Mouse (Mus musculus) right cerebral cortex, postnatal 25 days (tissue): ENCODE measurements at regions not wholly inside any gene's neighbourhood (a gene's known extent, or its start where the extent isn't known, plus 50 kb on each side); places are given as distances from the start of the nearest gene placed in this dataset.

Experiments used
- DNase-seq: peaks from one replicate; pipeline ENCODE4 v3.0.0; 2022

GRCm38 (mm10) chr6:49999365-49999764, 110.7 kb upstream of the Mpp6 start:
- no peak for DNase-seq

GRCm38 (mm10) chr6:50008074-50008473, 102.0 kb upstream of the Mpp6 start:
- DNase-seq = no peak

DNA sequence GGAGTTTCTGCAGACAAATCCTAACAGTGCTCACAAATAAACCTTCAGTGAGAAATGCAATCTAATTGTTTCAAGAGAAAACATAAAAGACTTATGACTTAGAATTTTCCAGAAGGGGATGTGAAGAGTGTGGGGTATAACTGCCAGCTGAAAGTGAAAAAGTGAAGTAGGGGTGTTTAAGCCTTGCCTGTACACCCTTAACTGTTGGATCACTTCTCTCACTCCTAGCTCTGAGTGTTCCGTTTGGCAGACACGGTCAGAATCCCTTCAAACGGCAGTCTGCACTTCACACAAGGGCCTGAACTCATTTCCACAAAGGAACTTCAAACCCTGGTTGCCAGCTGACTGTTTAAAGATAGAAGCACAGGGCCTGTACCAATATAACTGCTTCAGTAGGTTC, 101.2 kb upstream of the Mpp6 start:
- no peak for DNase-seq

DNA sequence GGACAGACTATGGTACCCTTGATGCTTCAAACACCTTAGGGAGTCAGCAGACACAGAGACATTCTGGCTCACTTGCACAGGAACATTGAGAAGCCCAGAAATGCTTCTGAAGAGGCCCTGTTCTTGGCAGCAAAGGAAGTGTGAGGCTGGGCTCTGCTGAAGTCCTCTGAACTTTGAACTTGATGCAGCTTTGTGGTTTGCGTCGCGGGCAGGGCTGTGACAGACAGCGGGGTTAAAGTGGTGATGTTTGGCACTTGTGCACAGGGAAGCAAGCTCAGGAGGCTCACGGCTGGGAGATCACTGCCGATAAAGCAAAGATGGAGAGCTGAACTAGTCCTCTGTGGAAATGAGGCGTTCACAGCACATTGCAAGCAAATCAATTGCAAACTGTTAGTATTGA, 100.7 kb upstream of the Mpp6 start:
- DNase-seq = no peak

DNA sequence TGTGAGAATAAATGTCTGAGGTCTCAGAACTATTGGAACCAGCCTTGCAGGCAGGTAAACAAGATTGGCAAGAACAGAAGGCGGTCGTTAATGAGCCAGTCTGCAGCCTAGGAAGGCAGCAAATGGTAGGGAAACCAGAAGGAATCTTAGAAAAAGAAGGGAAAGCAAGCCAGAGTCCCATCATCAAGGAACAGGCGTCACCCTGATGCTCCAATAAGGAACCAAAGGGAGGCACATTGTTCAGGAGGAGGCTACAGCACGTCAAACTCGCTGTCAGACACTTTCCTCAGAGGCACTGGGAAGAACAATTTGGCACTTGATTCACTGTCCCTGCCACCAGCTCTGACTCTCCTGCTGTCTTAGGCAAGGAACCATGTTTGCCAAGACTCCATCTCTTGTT, 100.2 kb upstream of the Mpp6 start:
- no peak for DNase-seq

DNA sequence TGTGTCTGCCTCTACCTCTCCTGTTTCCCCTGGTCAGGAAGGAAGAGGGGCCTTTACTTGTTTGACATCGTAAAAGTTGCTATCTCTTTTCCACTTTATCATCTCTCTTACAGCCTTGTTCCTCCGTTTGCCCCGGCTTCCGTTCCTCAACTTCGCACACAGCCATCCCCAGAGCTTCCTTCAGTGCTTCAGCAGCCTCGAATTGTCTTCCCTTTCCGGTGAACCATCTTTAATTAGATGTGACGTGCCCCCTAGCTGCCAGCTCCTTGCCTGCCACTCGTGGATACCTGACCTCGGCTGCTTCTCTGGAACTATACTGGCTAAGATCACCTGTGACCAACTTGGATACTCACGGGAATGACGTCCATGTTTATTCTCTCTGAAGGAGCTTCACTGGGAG, 99.0 kb upstream of the Mpp6 start:
- DNase-seq = no peak

DNA sequence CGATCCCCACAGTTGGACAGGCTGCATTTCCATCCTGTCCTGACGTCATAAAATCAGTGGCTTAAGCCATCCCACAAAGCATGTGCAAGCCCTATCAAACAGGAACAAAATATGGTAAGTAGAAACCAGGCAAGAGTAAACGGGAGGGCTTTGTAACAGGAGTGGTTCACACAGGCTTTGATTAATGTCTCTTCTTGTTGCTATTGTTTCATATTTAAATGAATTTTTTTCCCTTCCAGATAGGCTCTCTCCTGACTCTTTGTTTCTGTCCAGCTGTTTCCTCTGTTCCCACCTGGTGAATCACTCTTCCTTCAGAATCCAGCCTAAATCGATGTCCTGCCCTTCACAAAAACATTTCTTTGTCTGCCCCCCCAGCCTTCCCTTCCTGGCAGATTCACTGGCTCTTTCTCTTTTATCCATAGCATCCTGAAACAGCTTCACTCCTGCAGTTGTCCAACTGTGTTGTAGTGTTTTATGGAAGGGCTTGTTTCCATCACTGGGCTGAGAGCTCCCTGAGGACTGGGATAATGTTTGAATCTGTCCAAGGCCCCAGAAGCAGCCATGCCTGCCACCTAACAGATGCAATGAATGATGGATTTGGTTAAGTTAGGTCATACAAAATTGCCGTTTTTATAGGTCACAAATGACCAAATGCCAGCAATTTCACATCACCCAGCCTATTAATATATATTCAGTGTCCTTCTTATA, 98.1 kb upstream of the Mpp6 start:
- DNase-seq = no peak

DNA sequence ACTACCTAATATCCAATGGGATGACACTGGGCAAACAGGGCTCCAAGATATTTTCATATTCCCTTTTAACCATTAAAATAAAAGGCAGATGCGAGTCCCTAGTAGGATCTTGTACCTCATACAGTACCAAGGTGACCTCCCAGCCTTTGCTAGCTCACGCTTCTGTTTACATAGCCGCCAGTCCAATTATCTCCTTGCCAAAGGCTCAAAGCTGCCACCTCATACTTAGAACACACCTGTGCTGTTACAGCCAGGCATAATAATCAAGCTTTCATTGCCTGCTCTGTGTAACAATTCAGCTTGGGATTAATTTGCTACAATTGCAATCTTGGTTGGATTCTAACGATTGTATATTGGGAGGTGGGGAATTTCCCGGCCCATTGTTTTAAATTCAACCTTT, 97.0 kb upstream of the Mpp6 start:
- DNase-seq = no peak

- DNase-seq = no peak
These were observed 96.2 kb upstream of the Mpp6 start for GRCm38 (mm10) chr6:50013842-50014241.

GRCm38 (mm10) chr6:50027981-50028380, 82.1 kb upstream of the Mpp6 start:
- DNase-seq = no peak

GRCm38 (mm10) chr6:50029895-50030515, 80.0 kb upstream of the Mpp6 start:
- no peak for DNase-seq

DNA sequence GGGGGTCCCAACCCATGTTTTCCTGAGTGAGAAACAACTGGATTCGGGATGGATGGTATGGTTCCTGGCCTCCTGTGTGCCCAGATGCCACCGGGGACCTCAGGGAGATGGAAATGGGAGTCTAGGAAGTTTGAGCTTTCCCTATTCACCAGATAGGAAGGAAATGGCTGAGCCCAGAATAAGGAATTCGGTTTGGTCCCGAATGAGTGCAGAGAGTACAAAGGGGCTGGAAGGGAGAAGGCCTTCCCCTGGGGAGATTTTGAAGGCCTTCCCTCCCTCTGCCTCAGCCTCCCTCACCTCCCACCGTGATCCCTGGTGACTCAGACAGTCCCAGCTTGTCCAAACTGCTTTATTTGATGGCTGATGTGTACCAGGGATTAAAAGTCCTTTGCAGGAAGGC, 78.7 kb upstream of the Mpp6 start:
- DNase-seq = no peak

GRCm38 (mm10) chr6:50032894-50033595, 77.0 kb upstream of the Mpp6 start:
- DNase-seq = no peak

DNA sequence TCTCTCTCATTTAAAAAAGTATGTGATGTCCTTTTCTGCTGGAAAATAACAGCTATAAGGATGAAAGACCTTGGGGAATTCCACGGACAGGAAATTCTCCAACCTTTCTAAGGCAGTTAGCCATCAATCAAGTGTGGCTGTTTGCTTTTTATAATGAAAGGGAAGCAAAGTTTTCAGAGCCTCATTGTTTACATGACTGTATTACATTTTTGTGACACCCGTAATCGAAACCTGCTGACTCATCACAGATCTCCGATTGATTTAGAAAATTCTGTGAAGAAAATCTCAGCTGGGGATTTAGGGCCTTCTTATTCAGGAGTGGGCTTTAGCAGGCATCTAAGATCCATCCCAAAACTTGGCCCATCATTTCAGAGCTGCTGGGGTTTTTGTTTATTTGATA, 72.4 kb upstream of the Mpp6 start:
- no peak for DNase-seq

GRCm38 (mm10) chr6:50038369-50038768, 71.7 kb upstream of the Mpp6 start:
- no peak for DNase-seq

GRCm38 (mm10) chr6:50041044-50041443, 69.0 kb upstream of the Mpp6 start:
- no peak for DNase-seq

DNA sequence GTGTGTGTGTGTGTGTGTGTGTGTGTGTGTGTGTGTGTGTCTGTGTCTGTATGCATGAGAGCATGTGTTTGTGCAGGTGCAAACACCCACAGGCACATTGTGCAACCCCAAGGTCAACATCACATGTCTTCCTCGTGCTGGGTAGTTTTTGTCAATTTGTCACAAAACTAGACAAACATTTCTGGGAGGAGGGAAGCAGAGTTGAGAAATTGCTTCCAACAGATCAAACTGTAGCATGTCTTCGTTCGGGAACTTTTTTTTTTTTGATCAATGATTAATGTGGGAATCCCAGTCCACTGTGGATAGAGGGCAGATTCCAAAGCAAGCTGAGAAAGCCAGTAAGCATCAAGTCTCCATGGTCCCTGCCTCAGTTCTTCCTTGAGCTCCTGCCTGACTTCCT, 67.9 kb upstream of the Mpp6 start:
- no peak for DNase-seq

DNA sequence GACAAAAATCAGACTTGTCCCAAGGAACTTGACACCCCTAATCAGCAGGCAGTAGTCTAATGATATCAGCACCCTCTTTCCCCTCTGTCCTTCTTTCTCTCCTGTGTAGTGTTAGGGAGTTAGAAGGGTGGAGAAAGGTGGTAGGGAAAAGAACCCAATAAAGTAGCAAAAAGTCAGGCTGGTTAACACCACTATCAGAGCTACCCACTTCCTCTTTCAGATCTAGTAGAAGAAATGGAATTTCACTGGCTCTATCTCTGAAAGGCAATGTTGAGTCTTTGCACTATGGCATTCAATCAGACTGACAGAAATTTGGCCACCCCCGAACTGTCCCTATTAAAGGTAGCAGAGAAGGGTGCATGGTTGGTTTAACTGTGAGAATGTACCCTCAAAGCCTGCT, 65.9 kb upstream of the Mpp6 start:
- no peak for DNase-seq

DNA sequence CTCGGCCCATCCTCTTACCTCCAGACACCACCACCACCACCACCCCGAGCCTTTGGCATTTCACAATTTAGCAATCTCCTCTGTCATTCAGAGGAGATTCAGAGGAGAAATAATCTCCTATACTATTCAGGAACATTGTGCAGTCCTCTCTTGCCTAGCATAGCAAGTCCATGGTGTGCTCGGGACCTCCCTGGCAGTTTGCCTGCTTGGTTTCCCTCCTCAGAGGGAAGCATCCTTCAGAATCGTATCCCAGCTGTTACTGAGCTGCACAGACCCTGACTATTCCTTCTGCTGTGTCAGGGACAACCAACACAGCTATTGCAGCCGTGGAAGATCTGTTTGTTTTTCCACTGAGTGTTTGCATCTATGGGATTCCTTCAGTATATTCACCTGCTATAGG, 63.3 kb upstream of the Mpp6 start:
- DNase-seq = no peak

DNA sequence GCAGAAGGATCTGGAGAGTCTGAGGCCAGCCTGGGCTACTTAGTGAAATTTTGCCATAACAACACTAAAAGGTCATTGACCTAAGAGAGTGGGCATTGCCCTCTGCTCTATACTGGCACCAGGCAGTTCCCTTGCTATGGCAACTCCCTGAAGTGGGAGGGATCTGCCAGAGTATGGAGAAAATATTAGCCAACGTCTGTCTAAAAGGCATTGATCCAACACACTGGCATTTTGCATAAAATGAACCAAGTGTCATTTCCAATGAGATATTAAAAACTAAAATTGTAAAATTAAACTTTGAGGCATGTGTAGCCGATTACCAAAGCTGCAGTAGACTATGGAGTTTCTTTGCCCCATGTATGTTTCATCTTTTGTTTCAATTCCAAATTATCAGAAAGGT, 57.6 kb upstream of the Mpp6 start:
- DNase-seq = no peak

- DNase-seq = no peak
These were observed 57.0 kb upstream of the Mpp6 start for GRCm38 (mm10) chr6:50053086-50053485.

DNA sequence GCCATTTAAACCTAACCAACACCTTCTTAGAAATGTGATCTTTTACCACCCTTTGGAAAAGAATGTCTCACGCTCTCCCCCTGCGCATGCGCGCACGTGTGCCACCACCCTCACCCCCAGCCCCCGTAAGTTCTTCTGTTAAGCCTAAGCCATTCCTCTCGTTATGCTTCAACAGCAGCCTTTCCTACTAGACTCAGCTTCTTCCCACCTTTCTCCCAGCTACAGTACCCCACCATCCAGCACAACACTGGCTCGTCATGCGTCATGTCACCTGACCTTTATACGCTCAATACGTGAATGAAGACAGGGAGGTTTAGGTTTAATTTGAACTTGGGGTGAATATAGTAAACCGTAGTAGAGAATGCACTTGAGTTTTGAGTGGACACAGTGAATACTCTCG, 55.8 kb upstream of the Mpp6 start:
- DNase-seq = no peak

DNA sequence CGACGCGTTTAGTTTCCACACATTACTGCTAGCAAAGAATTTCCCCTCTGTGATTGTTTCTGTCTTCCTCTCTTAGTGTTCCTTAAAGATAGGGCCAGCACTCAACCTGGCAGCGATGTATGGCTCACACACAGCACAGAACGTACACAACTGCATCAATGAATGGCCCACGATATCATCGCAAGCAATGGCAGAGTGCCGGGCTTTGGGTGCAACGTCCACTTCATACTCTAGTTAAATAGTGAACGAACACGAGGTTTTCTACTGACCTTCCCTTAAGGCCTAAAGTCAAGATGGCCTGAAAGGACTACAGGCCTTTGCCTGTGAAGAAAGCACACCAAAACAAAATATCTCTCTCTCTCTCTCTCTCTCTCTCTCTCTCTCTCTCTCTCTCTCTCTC, 51.4 kb upstream of the Mpp6 start:
- no peak for DNase-seq

GRCm38 (mm10) chr6:50059917-50060316, 50.1 kb upstream of the Mpp6 start:
- no peak for DNase-seq
